Mouse (Mus musculus): ENCODE data around the gene B2m.

GRCm38 (mm10) chr2:122194509-122194929, 47.0 kb downstream of the B2m start:
- TF ChIP-seq CTCF (IDR thresholded peaks at IDR 0.05; ENCODE audit: low read depth) (peak; percentile 64), EP300 (IDR thresholded peaks at IDR 0.05; ENCODE audit: low read depth) (no peak)
